Mouse (Mus musculus): ENCODE results near the gene Cpne9.
"Not testable (repeated sequence)": the region's sequence is repeated elsewhere in the genome, so short reads cannot be mapped to it uniquely, and the experiment has no call there.

Gene Cpne9

DNA sequence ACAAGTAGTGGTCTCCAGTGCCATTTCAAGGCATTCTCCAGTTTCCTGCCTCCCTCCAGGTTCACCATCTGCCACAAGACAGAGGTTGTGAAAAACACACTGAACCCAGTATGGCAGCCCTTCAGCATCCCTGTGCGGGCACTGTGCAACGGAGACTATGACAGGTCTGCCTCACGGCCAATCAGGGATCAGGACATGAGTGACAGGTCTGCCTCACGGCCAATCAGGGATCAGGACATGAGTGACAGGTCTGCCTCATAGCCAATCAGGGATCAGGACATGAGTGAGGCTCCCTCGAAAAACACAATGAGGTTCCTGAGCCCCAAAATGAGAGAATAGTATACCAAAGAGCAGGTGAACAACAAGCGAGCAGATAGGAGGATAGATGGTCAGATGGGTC, 8.2 kb downstream of the Cpne9 start:
- DNase-seq, result no peak

- no peak for DNase-seq
Measured at GRCm38 (mm10) chr6:113292938-113293337, 10.8 kb downstream of the Cpne9 start.

GRCm38 (mm10) chr6:113296046-113296445, 13.9 kb downstream of the Cpne9 start:
- no peak for DNase-seq

GRCm38 (mm10) chr6:113296639-113297038, 14.5 kb downstream of the Cpne9 start:
- DNase-seq, result no peak

DNA sequence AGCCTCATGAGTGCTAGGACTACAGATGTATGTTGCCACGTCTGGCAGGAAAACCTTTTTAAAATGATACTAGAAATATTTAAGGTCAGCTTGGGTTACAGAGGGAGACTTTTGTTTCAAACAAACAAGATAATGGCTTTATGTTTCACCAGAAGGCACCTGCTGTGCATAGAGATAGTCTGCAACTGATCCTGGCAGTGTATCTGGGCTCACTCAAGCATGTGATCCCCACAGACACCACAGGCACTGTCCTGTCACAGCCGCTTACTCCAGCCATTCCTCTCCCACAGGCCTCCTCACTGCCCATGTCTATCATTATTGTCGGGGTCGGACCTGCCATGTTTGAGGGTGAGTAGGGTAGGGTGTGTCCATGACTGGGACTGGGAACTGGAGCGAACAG, 19.2 kb downstream of the Cpne9 start:
- no peak for DNase-seq

DNA sequence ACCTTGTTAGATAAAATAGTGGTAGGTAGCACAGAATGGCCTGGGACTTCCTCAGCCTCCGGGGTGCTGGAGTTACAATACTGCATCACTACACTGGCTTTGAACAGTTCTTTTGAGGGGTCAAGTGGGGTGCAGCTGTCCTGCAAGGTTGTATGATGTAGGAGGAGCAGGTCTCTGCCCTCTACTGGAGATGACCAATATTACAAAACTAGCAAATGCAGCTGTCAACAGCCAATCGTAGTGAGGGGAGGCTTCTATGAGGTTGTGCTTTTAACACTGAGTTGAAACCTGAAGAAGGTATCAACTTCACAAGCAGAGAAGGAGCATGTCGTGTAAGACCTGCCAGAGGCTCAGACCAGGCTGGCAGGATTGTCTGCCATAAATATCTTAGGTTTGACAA, 20.2 kb downstream of the Cpne9 start:
- no peak for DNase-seq

GRCm38 (mm10) chr6:113306322-113306985, 24.3 kb downstream of the Cpne9 start:
- peak; percentile 100 for DNase-seq

DNA sequence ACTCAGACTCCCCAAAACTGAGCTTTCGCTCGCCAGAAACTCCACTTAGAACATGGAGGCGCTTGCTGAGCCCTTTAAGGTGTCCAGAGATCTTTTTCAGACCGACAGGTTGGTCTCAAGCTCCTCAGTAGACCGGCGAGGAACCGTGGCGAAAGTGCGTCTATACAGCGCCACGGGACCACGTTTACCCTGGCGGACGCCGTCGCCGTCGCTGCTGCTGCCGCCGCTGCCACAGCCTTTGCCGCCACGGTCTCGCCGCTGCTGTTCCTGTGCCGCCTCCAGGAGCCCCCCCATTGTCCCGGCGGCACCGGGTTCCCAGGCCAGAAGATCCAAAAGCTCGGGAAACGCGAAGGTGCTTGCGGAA, 24.9 kb downstream of the Cpne9 start, which contains the start of gene Brpf1:
Brpf1 (plus strand) TSS at position 152 of the 364 bp plus-strand sequence.
- no peak for DNase-seq

DNA sequence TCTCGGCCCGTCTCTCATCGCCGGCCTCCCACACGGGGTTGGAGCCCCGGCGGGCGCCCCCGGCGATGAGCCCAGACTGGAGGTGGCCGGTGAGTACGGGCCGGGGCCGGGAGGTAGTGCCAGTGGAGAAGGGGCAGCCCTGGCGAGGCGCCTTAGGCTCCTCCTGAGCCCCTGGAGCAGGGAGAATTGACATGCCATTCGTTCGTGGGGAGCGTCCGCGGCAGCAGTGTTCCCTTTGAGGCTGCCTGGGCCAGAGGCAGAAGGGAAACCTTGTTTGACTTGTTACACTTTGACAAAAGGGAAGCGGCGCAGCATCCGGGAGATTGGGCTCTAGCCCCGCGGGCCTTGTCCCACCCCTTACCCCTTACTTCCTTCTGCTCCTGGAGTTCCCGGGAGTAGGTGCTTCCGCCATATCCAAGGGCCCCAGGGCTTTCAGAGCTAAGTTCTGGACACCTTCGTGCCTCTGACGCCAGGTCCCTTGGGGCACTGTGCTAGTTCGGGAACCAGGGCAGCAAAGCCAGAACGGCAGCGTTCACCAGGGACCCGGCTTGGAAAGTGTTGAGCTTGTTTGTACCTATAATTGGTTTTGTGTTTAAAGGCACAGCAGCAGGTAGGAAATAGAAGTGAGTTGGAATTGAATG, 25.5 kb downstream of the Cpne9 start:
- no peak for DNase-seq

DNA sequence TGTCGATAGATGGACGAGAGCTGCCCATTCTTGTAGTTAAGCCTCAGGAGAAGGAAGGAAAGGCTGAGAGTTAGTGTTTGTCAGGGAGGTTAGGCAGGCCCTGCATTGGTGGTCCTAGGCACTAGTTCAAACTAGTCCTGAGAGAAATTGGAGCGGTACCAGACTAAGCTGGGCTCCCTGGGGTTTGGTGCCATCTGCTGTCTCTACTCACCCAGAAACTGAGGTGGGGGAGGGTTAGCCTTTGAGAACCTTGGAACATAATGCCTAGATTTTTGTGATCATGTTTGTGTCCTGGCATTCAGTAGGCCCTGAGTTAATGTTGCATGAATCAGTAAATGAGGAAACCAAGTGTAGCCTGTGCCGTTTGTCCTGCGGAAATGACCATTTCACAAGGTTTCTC, 26.0 kb downstream of the Cpne9 start:
- peak; percentile 53 for DNase-seq

DNA sequence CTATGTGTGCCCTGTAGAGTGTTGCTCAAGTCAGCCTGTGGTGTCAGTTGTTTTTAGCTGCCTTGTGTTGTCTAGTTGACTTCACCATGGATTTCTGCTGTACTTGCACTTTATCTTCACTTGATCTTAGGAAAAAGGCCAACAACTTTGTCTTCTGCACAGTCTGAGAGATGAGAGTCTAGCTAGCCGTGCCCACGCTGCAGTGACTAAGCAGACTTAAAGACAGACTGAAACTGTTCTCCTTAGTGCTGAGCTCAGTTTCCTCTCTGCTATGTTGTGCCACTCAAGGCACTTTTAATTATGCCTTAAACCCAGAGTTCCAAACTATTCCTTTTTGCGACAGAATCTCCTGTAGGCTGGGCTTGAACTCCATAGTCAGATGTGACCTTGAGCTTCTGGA, 33.9 kb downstream of the Cpne9 start:
- DNase-seq, result peak; percentile 47

DNA sequence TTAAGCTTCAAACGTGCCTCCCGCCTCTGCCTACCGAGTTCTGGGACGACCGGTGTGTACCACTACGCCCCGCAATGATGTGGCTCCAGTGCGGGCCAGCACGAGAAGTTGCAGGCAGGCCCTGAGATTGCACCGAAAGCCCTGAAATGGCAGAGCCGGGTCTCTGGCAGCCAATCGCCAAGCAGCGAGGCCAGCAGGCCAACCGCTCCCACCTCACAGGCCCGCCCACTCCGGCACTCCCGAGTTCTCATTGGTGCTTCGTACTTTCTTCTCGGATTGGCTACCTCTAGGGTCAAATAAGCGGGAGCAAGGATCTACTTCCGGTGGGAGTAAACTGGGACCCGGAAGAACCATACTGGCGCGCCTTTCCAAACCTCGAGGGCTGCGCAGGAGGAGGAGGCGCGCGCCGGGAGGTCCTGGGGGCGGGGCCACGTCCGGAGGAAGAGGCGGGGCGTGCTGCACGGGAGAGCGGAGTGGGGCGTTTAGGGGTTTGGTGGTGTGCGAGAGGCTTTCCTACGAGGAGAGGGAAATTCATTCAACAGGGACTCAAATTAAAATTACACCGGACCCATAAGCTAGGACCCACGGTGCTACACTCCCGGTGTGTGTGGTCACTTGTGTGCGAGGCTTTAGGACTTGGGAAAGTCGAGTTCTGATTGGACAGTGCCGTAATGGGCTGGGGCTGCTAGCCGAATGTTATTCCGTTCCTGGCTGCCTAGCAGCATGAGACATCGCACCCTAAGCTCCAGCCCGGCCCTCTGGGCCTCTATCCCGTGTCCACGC, 44.6 kb downstream of the Cpne9 start, which contains the start of gene Ogg1:
Ogg1 (plus strand) TSS at position 440 of the 783 bp plus-strand sequence.
- DNase-seq, result peak; percentile 100

DNA sequence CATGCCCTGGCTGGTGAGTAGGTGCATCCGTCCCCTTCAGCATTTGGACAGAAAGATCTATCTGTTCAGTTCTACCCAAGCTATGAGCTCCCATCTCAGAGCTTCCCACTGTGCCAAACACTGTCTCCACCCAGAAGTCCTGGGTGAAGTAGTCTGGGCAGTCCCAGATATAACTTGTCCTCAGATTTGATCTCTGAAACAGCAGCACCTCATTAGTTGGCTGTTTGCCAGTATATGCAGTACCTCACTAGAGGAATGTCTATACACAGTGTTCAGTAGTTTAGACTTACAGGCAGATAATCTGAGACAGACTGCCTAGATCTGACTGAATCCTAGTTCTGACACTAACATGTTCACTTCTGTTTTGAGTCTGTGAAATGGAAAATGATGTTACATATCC, 47.3 kb downstream of the Cpne9 start:
- no peak for DNase-seq

DNA sequence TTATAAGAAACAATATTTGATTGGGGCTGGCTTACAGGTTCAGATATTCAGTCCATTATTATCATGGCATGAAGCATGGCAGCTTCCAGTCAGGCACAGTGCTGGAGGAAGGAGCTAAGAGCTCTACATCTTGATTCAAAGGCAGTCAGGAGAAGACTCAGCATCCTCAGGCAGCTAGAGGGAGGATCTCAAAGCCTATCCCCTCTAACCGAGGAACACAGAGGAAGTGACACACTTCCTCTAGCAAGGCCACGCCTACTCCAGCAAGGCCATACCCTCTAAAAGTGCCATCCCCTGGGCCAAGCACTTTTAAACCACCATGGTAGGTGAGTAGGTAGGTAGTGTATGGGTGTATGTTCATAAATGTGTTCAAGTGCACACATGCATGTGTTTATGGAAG, 48.4 kb downstream of the Cpne9 start:
- no peak for DNase-seq

DNA sequence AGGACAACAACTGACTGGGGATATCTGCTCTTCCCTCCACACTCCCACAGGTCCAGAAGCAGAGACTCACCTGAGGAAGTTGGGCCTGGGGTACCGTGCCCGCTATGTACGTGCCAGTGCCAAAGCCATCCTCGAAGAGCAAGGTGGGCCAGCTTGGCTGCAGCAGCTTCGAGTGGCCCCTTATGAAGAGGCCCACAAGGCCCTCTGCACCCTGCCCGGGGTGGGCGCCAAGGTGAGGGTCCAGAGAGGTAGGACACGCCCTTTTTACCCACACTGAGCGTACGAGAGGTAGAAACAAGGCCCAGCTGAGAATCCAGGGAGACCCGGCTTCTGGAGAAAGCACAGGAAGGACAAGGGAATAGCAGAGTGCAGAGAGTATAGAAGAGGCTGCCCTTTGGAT, 49.6 kb downstream of the Cpne9 start:
- DNase-seq, result no peak

DNA sequence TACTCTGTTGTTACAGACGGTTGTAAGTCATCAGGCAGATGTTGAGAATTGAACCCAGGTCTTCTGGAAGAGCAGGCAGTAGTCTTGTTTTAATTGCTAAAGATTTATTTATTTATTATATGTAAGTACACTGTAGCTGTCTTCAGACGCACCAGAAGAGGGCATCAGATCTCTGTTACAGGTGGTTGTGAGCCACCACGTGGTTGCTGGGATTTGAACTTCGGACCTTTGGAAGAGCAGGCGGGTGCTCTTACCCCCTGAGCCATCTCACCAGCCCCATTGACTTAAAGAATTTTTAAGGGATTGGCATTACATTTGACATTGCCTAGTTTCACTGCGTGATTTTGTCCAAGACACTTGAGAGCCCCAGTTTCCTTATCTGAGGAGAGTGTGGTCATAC, 50.6 kb downstream of the Cpne9 start:
- not testable (repeated sequence) for DNase-seq

GRCm38 (mm10) chr6:113333137-113333950, 51.2 kb downstream of the Cpne9 start:
- peak; percentile 67 for DNase-seq

- no peak for DNase-seq
Measured at GRCm38 (mm10) chr6:113334216-113334615, 52.1 kb downstream of the Cpne9 start.

DNA sequence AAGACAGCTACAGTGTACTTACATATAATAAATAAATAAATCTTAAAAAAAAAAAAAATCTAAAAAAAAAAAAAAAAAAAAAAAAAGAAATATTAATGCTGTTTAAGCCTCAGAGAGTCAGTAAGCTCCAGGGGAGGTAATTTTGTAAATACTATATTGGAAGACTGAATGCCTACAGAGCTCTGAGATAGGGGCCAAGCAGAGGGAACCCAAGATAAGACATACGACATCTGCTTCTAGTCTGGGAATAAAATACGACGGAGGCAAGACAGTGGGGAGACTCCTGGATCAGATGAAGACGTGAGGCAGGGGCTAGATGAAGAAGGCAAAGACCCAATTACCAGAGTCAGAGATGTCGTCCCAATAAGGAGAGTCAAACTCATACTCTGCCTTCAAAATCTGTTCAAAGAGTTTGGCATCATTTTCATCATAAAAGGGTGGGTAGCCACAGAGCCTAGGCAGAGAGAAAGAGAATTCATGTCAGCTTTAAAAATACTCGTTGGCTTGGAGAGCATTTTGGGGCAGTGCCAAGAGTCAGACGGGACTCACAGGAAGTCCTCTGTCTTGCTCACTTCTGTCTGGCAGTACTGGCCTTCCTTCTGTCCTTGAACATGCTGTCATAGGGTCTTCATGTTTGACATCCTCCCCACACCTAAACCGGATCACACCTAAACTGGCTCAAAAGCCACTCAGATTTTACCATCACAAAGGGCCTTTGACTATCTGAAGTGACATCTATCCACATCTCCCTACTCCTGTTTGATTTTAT, 54.9 kb downstream of the Cpne9 start:
- DNase-seq, result no peak

GRCm38 (mm10) chr6:113341574-113341973, 59.5 kb downstream of the Cpne9 start:
- no peak for DNase-seq

GRCm38 (mm10) chr6:113342297-113342696, 60.2 kb downstream of the Cpne9 start:
- DNase-seq, result no peak

All from right cerebral cortex, adult 18-20 months (tissue).